Mouse (Mus musculus) neural tube, embryonic 15.5 days (tissue): ENCODE results near the gene Hip1. TPM values are rescaled to one million over a fixed set of nuclear protein-coding genes. Genes with fewer than 3 reads are reported as not detected.

Experiments used
- ATAC-seq: fragments of 200-750 bp; cut with Nextera tagmentation; 2 replicates; pipeline ENCODE4 v1.8.0; 2017; ENCODE audit warnings: mild to moderate bottlenecking, moderate TSS enrichment, moderate library complexity; ENCODE audit not compliant: low FRiP score
- H3K27ac ChIP-seq: fragments of 300-500 bp; sonication (generic); replicated peaks from 2 replicates; pipeline ENCODE4 v1.5.1; 2015; ENCODE audit warnings: mild to moderate bottlenecking, inconsistent platforms
- H3K27me3 ChIP-seq: fragments of 300-500 bp; sonication (generic); replicated peaks from 2 replicates; pipeline ENCODE4 v1.6.1; 2015; ENCODE audit warnings: inconsistent platforms
- H3K36me3 ChIP-seq: fragments of 300-500 bp; sonication (generic); 2 replicates; pipeline ENCODE4 v1.6.1; 2015; ENCODE audit warnings: inconsistent platforms
- H3K4me1 ChIP-seq: fragments of 300-500 bp; sonication (generic); 2 replicates; pipeline ENCODE4 v1.6.1; 2015; ENCODE audit warnings: inconsistent platforms
- H3K4me2 ChIP-seq: fragments of 300-500 bp; sonication (generic); 2 replicates; pipeline ENCODE4 v1.6.1; 2015; ENCODE audit warnings: inconsistent platforms, mild to moderate bottlenecking, moderate library complexity
- H3K4me3 ChIP-seq: fragments of 300-500 bp; sonication (generic); replicated peaks from 2 replicates; pipeline ENCODE4 v1.5.1; 2015; ENCODE audit warnings: mild to moderate bottlenecking, inconsistent platforms
- H3K9ac ChIP-seq: fragments of 300-500 bp; sonication (generic); replicated peaks from 2 replicates; pipeline ENCODE4 v1.6.1; 2015; ENCODE audit warnings: mild to moderate bottlenecking, inconsistent platforms
- H3K9me3 ChIP-seq: fragments of 300-500 bp; sonication (generic); replicated peaks from 2 replicates; pipeline ENCODE4 v1.6.1; 2016; ENCODE audit warnings: inconsistent platforms
- WGBS: fragments of 180-500 bp; shearing (Covaris S2); methylation state at CpG from one replicate; pipeline ENCODE4 v1.1.7; 2015; ENCODE audit warnings: mixed read lengths; 5-methylcytosine and 5-hydroxymethylcytosine counted together
- polyA plus RNA-seq: library from polyadenylated mRNA; unstranded; fragments of >200 nt; fragmentation: Nextera tagmentation; extraction: Ambion mirVana; gene quantifications from 2 replicates; pipeline ENCODE4 v1.2.1, GENCODE M21; 2015

Hip1 gene
- polyA plus RNA-seq, 1 experiment from 2014 or later, result 37.8 TPM

- H3K4me1 ChIP-seq, result peaks cover 8% of the 10 kb centered on the region; the same call in 1 of the 2 replicates
- WGBS, result 93% methylated on average over 2 of the region's 2 CpGs
- H3K9me3 ChIP-seq, result no peaks in the 10 kb centered on the region
- no peak overlapping the region for H3K9ac ChIP-seq
- no peak overlapping the region for H3K27ac ChIP-seq
- H3K4me3 ChIP-seq, result no peak overlapping the region
- no peaks in the 10 kb centered on the region for H3K27me3 ChIP-seq
- H3K36me3 ChIP-seq, result no peaks in the 10 kb centered on the region
- no peak overlapping the region for H3K4me2 ChIP-seq
- no peak for ATAC-seq
Observed at GRCm38 (mm10) chr5:135529964-135530363, 15.0 kb downstream of the Hip1 start.

GRCm38 (mm10) chr5:135529310-135529709 lies 15.6 kb downstream of the Hip1 start:
- H3K4me3 ChIP-seq, result no peak overlapping the region
- peaks cover 8% of the 10 kb centered on the region; the same call in 1 of the 2 replicates for H3K4me1 ChIP-seq
- no peaks in the 10 kb centered on the region for H3K27me3 ChIP-seq
- WGBS, result 80% methylated on average over 3 of the region's 3 CpGs
- no peaks in the 10 kb centered on the region for H3K9me3 ChIP-seq
- no peak overlapping the region for H3K9ac ChIP-seq
- H3K4me2 ChIP-seq, result no peak overlapping the region
- ATAC-seq, result no peak
- H3K27ac ChIP-seq, result no peak overlapping the region
- no peaks in the 10 kb centered on the region for H3K36me3 ChIP-seq

GRCm38 (mm10) chr5:135527986-135528385 lies 16.9 kb downstream of the Hip1 start:
- no peak for ATAC-seq
- Histone ChIP-seq H3K9me3 (no peaks in the 10 kb centered on the region), H3K4me3 (no peak overlapping the region), H3K9ac (no peak overlapping the region), H3K27me3 (no peaks in the 10 kb centered on the region), H3K4me1 (peaks cover 4% of the 10 kb centered on the region; the same call in 1 of the 2 replicates), H3K4me2 (no peak overlapping the region), H3K36me3 (no peaks in the 10 kb centered on the region), H3K27ac (no peak overlapping the region)
- WGBS, result 25% methylated on average over 7 of the region's 7 CpGs

- ATAC-seq, result no peak
- H3K9me3 ChIP-seq, result no peaks in the 10 kb centered on the region
- H3K36me3 ChIP-seq, result no peaks in the 10 kb centered on the region
- H3K27ac ChIP-seq, result peak overlapping the region; percentile 30; the same call in 1 of the 2 replicates
- 73% methylated on average over 11 of the region's 11 CpGs for WGBS
- H3K9ac ChIP-seq, result no peak overlapping the region
- no peak overlapping the region for H3K4me3 ChIP-seq
- H3K4me2 ChIP-seq, result no peak overlapping the region
- no peaks in the 10 kb centered on the region for H3K27me3 ChIP-seq
- H3K4me1 ChIP-seq, result peaks cover 4% of the 10 kb centered on the region; the same call in 1 of the 2 replicates
Observed at GRCm38 (mm10) chr5:135524660-135525560, 20.0 kb downstream of the Hip1 start.

- ATAC-seq, result no peak
- no peak overlapping the region for H3K27ac ChIP-seq
- peaks cover 4% of the 10 kb centered on the region; the same call in 1 of the 2 replicates for H3K4me1 ChIP-seq
- no peak overlapping the region for H3K4me3 ChIP-seq
- WGBS, result 89% methylated on average over 2 of the region's 2 CpGs
- no peaks in the 10 kb centered on the region for H3K36me3 ChIP-seq
- H3K9me3 ChIP-seq, result no peaks in the 10 kb centered on the region
- no peak overlapping the region for H3K4me2 ChIP-seq
- H3K9ac ChIP-seq, result no peak overlapping the region
- H3K27me3 ChIP-seq, result no peaks in the 10 kb centered on the region
Observed at GRCm38 (mm10) chr5:135524087-135524486, 20.8 kb downstream of the Hip1 start.

GRCm38 (mm10) chr5:135522111-135522722 lies 22.7 kb downstream of the Hip1 start:
- Histone ChIP-seq H3K4me1 (peaks cover 4% of the 10 kb centered on the region; the same call in 1 of the 2 replicates), H3K9ac (no peak overlapping the region), H3K27me3 (no peaks in the 10 kb centered on the region), H3K4me3 (no peak overlapping the region), H3K9me3 (no peaks in the 10 kb centered on the region), H3K36me3 (no peaks in the 10 kb centered on the region), H3K4me2 (no peak overlapping the region), H3K27ac (no peak overlapping the region)
- no peak for ATAC-seq
- WGBS, result 88% methylated on average over 9 of the region's 9 CpGs

GRCm38 (mm10) chr5:135517348-135517883 lies 27.5 kb downstream of the Hip1 start:
- 77% methylated on average over 5 of the region's 5 CpGs for WGBS
- H3K4me3 ChIP-seq, result no peak overlapping the region
- H3K27me3 ChIP-seq, result no peaks in the 10 kb centered on the region
- no peak for ATAC-seq
- peaks cover 10% of the 10 kb centered on the region for H3K36me3 ChIP-seq
- H3K27ac ChIP-seq, result no peak overlapping the region
- no peak overlapping the region for H3K9ac ChIP-seq
- no peaks in the 10 kb centered on the region for H3K9me3 ChIP-seq
- H3K4me2 ChIP-seq, result no peak overlapping the region
- H3K4me1 ChIP-seq, result 0 out of 2 replicates have a peak, but pooled peaks cover 3% of the 10 kb centered on the region

- Histone ChIP-seq H3K36me3 (peaks cover 10% of the 10 kb centered on the region), H3K4me2 (no peak overlapping the region), H3K27me3 (no peaks in the 10 kb centered on the region), H3K4me3 (no peak overlapping the region), H3K9ac (no peak overlapping the region), H3K27ac (no peak overlapping the region), H3K4me1 (peaks cover 13% of the 10 kb centered on the region; the same call in 1 of the 2 replicates), H3K9me3 (no peaks in the 10 kb centered on the region)
- WGBS, result 39% methylated on average over 4 of the region's 4 CpGs
- ATAC-seq, result no peak
Observed at GRCm38 (mm10) chr5:135513131-135513530, 31.8 kb downstream of the Hip1 start.

- H3K4me3 ChIP-seq, result no peak overlapping the region
- H3K27ac ChIP-seq, result no peak overlapping the region
- peaks cover 7% of the 10 kb centered on the region for H3K36me3 ChIP-seq
- H3K27me3 ChIP-seq, result no peaks in the 10 kb centered on the region
- peaks cover 23% of the 10 kb centered on the region for H3K4me1 ChIP-seq
- H3K4me2 ChIP-seq, result no peak overlapping the region
- WGBS, result 62% methylated on average over 5 of the region's 5 CpGs
- ATAC-seq, result no peak
- no peaks in the 10 kb centered on the region for H3K9me3 ChIP-seq
- H3K9ac ChIP-seq, result no peak overlapping the region
Observed at GRCm38 (mm10) chr5:135511105-135511504, 33.8 kb downstream of the Hip1 start.

GRCm38 (mm10) chr5:135508284-135508683 lies 36.6 kb downstream of the Hip1 start:
- no peak overlapping the region for H3K27ac ChIP-seq
- no peak overlapping the region for H3K9ac ChIP-seq
- WGBS, result 67% methylated on average over 3 of the region's 3 CpGs
- ATAC-seq, result no peak
- H3K27me3 ChIP-seq, result no peaks in the 10 kb centered on the region
- no peak overlapping the region for H3K4me2 ChIP-seq
- H3K9me3 ChIP-seq, result no peaks in the 10 kb centered on the region
- H3K4me1 ChIP-seq, result peaks cover 23% of the 10 kb centered on the region
- no peak overlapping the region for H3K4me3 ChIP-seq
- H3K36me3 ChIP-seq, result no peaks in the 10 kb centered on the region

- H3K27me3 ChIP-seq, result no peaks in the 10 kb centered on the region
- WGBS, result 30% methylated on average over 18 of the region's 18 CpGs
- H3K4me1 ChIP-seq, result peaks cover 24% of the 10 kb centered on the region
- no peak overlapping the region for H3K9ac ChIP-seq
- H3K4me3 ChIP-seq, result no peak overlapping the region
- H3K36me3 ChIP-seq, result no peaks in the 10 kb centered on the region
- H3K27ac ChIP-seq, result no peak overlapping the region; the same call in 1 of the 2 replicates
- H3K9me3 ChIP-seq, result no peaks in the 10 kb centered on the region
- ATAC-seq, result no peak
- peak overlapping the region; percentile 5; the same call in 1 of the 2 replicates for H3K4me2 ChIP-seq
Observed at GRCm38 (mm10) chr5:135507561-135508273, 37.2 kb downstream of the Hip1 start.
